Mouse (Mus musculus): ENCODE results near the gene Inpp4b. TPM values are rescaled to one million over a fixed set of nuclear protein-coding genes. Genes with fewer than 3 reads are reported as not detected.

The Inpp4b gene
- polyA plus RNA-seq (2012; rRNA removed), result 0.84 and 1.9 TPM in 2 replicates

DNA sequence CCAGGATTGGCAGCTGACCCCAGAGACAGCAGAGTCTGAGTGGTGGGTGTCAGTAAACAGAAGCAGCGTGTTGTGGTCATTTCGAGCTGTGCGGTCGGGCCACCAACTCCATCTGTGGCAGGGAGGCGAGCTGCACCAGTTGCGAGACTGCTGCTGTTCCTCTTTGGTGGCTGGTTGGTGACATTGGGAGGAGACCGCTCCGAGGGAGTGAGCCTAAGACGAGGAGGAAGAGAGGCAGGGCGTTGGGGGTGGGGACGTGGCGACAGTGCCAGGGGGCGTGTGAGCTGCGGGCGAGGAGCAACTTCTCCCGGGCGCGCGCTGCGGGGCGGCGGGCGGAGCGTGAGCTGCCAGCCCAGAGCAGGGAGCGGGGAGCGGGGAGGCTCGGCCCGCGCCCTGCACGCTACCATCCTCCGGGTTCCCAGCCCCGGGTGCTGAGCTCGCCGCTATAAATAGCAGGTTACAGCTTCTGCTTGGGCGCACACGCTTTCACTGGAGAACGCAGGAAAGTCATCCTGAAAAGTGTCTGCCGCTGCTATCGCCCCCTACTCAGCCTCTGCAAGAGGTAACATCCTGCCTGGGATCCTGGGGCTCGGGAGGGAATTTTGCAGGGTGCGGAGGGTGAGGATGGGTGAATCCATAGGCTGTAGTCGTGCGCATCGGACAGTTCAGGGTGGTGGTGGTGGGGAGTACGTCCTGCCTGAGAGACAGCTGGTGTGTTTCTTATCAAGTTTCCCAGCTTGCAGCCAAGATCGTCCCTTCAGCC, at the start of gene Inpp4b:
TSS of gene Inpp4b (plus strand) at position 321 of the 763 bp plus-strand sequence.
- DNase-seq, result peak; percentile 64

GRCm38 (mm10) chr8:81335250-81335649, 7.1 kb upstream of the Inpp4b start:
- no peak for TF ChIP-seq POLR2A (IDR thresholded peaks at IDR 0.05; ENCODE audit: low read depth, low read length)
- no peak for TF ChIP-seq CTCF (conservative IDR thresholded peaks at IDR 0.05; ENCODE audit: insufficient read depth, insufficient read length, low read depth, low read length)
- no peak for DNase-seq
- no peaks in the 10 kb centered on the region for H3K4me1 ChIP-seq (ENCODE audit: control insufficient read depth, insufficient read depth, low read length)
- WGBS, result 83% methylated on average over 2 of the region's 2 CpGs
- no peak overlapping the region for H3K27ac ChIP-seq (ENCODE audit: insufficient read depth, low read depth, low read length)
- no peaks in the 10 kb centered on the region for H3K36me3 ChIP-seq (ENCODE audit: control insufficient read depth, insufficient read depth, low read length)
- H3K4me3 ChIP-seq (ENCODE audit: insufficient read depth, low read depth, low read length), result no peak overlapping the region
- no peaks in the 10 kb centered on the region for H3K27me3 ChIP-seq (replicated peaks; ENCODE audit: control insufficient read depth, insufficient read depth, low read length)

More for the DNA sequence above, at the start of gene Inpp4b:
- H3K27me3 ChIP-seq (replicated peaks; ENCODE audit: control insufficient read depth, insufficient read depth, low read length), result no peaks in the 10 kb centered on the region
- 2% methylated on average over 44 of the region's 46 CpGs for WGBS
- H3K4me3 ChIP-seq (ENCODE audit: insufficient read depth, low read depth, low read length), result peak within 1 kb of the TSS; percentile 36
- H3K27ac ChIP-seq (ENCODE audit: insufficient read depth, low read depth, low read length), result no peak within 1 kb of the TSS
- no peaks in the 10 kb centered on the region for H3K4me1 ChIP-seq (ENCODE audit: control insufficient read depth, insufficient read depth, low read length)
- no peak for TF ChIP-seq POLR2A (IDR thresholded peaks at IDR 0.05; ENCODE audit: low read depth, low read length)
- H3K36me3 ChIP-seq (ENCODE audit: control insufficient read depth, insufficient read depth, low read length), result no peaks in the 10 kb centered on the region

GRCm38 (mm10) chr8:81341191-81341590, 1.2 kb upstream of the Inpp4b start:
- 41% methylated on average over 5 of the region's 5 CpGs for WGBS
- no peaks in the 10 kb centered on the region for H3K4me1 ChIP-seq (ENCODE audit: control insufficient read depth, insufficient read depth, low read length)
- no peak overlapping the region for H3K27ac ChIP-seq (ENCODE audit: insufficient read depth, low read depth, low read length)
- TF ChIP-seq POLR2A (IDR thresholded peaks at IDR 0.05; ENCODE audit: low read depth, low read length), result no peak
- no peak for TF ChIP-seq CTCF (conservative IDR thresholded peaks at IDR 0.05; ENCODE audit: insufficient read depth, insufficient read length, low read depth, low read length)
- no peak overlapping the region for H3K4me3 ChIP-seq (ENCODE audit: insufficient read depth, low read depth, low read length)
- H3K27me3 ChIP-seq (replicated peaks; ENCODE audit: control insufficient read depth, insufficient read depth, low read length), result no peaks in the 10 kb centered on the region
- no peak for DNase-seq
- no peaks in the 10 kb centered on the region for H3K36me3 ChIP-seq (ENCODE audit: control insufficient read depth, insufficient read depth, low read length)

DNA sequence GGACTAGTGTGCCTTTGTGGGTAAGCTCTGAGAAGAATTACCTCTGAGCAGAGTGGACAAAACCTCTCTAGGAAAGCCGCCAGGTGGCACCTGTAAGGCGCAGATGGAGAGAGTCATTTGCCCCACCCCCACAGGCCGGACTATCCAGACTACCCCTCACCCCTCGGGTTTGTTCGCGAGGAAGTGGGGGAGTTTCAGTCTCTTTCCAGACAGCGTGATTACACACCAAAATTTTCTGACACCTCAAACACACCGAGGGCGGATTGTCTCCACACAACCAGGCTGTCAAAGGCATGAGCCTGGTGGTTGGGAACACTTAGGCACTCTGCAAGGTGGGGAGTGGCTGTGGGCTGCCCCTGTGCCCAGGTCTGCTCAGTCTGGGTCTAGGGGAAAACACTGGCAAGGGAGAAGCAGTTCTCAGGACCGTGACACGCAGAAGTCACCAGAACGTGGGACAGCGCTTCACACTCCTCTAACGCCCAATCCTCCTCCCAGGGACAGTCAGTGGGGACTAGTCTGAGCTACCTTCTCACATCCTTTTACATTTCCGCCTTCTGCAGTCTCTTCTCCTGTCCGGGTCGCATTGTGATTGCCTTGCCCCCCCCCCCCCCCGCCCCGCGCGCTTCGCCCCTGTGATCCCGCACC, 643 bp upstream of the Inpp4b start:
- DNase-seq, result peak; percentile 74
- H3K27ac ChIP-seq (ENCODE audit: insufficient read depth, low read depth, low read length), result no peak overlapping the region
- 2% methylated on average over 22 of the region's 23 CpGs for WGBS

GRCm38 (mm10) chr8:81342999-81343302, 595 bp downstream of the Inpp4b start:
- H3K4me1 ChIP-seq (ENCODE audit: control insufficient read depth, insufficient read depth, low read length), result no peaks in the 10 kb centered on the region
- H3K27me3 ChIP-seq (replicated peaks; ENCODE audit: control insufficient read depth, insufficient read depth, low read length), result no peaks in the 10 kb centered on the region
- H3K4me3 ChIP-seq (ENCODE audit: insufficient read depth, low read depth, low read length), result peak overlapping the region; percentile 36
- DNase-seq, result no peak
- no peaks in the 10 kb centered on the region for H3K36me3 ChIP-seq (ENCODE audit: control insufficient read depth, insufficient read depth, low read length)
- 48% methylated on average over 3 of the region's 3 CpGs for WGBS
- TF ChIP-seq CTCF (conservative IDR thresholded peaks at IDR 0.05; ENCODE audit: insufficient read depth, insufficient read length, low read depth, low read length) (no peak), POLR2A (IDR thresholded peaks at IDR 0.05; ENCODE audit: low read depth, low read length) (no peak)
- no peak overlapping the region for H3K27ac ChIP-seq (ENCODE audit: insufficient read depth, low read depth, low read length)

More for the DNA sequence above, 643 bp upstream of the Inpp4b start:
- H3K27me3 ChIP-seq (replicated peaks; ENCODE audit: control insufficient read depth, insufficient read depth, low read length), result no peaks in the 10 kb centered on the region
- no peaks in the 10 kb centered on the region for H3K4me1 ChIP-seq (ENCODE audit: control insufficient read depth, insufficient read depth, low read length)
- TF ChIP-seq CTCF (conservative IDR thresholded peaks at IDR 0.05; ENCODE audit: insufficient read depth, insufficient read length, low read depth, low read length) (peak; percentile 46), POLR2A (IDR thresholded peaks at IDR 0.05; ENCODE audit: low read depth, low read length) (no peak)
- no peaks in the 10 kb centered on the region for H3K36me3 ChIP-seq (ENCODE audit: control insufficient read depth, insufficient read depth, low read length)
- peak overlapping the region; percentile 36 for H3K4me3 ChIP-seq (ENCODE audit: insufficient read depth, low read depth, low read length)

GRCm38 (mm10) chr8:81345170-81345697, 2.9 kb downstream of the Inpp4b start:
- Histone ChIP-seq H3K4me1 (ENCODE audit: control insufficient read depth, insufficient read depth, low read length) (no peaks in the 10 kb centered on the region), H3K27ac (ENCODE audit: insufficient read depth, low read depth, low read length) (no peak overlapping the region), H3K36me3 (ENCODE audit: control insufficient read depth, insufficient read depth, low read length) (no peaks in the 10 kb centered on the region), H3K27me3 (replicated peaks; ENCODE audit: control insufficient read depth, insufficient read depth, low read length) (no peaks in the 10 kb centered on the region), H3K4me3 (ENCODE audit: insufficient read depth, low read depth, low read length) (no peak overlapping the region)
- DNase-seq, result no peak
- TF ChIP-seq CTCF (conservative IDR thresholded peaks at IDR 0.05; ENCODE audit: insufficient read depth, insufficient read length, low read depth, low read length) (no peak), POLR2A (IDR thresholded peaks at IDR 0.05; ENCODE audit: low read depth, low read length) (no peak)
- WGBS, result 78% methylated on average over 2 of the region's 2 CpGs

DNA sequence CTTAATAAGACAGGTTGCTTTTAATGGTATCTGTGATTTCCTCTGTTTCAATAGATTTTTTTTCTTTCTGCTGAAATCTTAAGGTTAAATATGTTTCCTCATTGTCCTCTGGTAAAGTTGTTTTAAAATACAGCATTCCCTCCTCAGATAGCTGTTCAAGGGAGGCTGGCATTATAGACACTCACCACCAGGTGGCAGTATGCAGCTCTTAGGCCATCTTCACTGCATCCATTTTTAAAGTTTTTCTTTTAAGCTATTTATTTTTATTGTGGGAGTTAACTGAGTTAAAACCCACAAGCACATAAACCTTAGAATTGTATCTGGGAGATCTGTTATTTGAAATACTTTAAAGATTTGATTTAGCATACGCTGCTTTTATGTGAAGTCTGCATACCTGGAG, 7.1 kb downstream of the Inpp4b start:
- DNase-seq, result peak; percentile 37
- TF ChIP-seq CTCF (conservative IDR thresholded peaks at IDR 0.05; ENCODE audit: insufficient read depth, insufficient read length, low read depth, low read length) (peak; percentile 68), POLR2A (IDR thresholded peaks at IDR 0.05; ENCODE audit: low read depth, low read length) (no peak)
- Histone ChIP-seq H3K27ac (ENCODE audit: insufficient read depth, low read depth, low read length) (no peak overlapping the region), H3K36me3 (ENCODE audit: control insufficient read depth, insufficient read depth, low read length) (no peaks in the 10 kb centered on the region), H3K27me3 (replicated peaks; ENCODE audit: control insufficient read depth, insufficient read depth, low read length) (no peaks in the 10 kb centered on the region), H3K4me1 (ENCODE audit: control insufficient read depth, insufficient read depth, low read length) (no peaks in the 10 kb centered on the region), H3K4me3 (ENCODE audit: insufficient read depth, low read depth, low read length) (no peak overlapping the region)
- WGBS, result 80% methylated on average over 1 of the region's 1 CpGs
